8 mouse cellular contexts compared by ENCODE assay signal in the genomic region with DNA sequence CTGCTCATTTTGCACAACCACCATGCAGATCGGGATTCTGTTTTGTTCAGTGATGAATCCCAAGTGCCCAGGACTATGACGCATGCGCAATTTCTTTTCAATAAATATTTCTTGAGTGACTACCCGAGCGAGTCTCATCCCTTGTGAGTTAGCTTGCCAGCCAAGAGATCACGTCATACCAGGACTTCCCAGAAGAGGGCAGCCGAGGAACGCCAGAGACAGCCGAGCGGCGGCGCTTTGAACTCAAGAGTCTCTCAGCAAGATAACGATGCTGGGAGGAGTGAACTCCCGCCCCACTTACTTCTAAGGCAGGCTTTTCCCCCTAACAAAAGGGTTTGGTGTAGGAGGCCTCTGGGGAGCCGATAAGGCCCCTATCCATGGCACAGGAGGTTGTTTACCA. TPM values are rescaled to one million over a fixed set of nuclear protein-coding genes. Genes with fewer than 3 reads are reported as not detected.
DNase-seq lines count a peak whose midpoint lies in the region; ATAC-seq lines count a peak whose summit lies in the region.

No protein-coding gene starts in this region.

- H3K4me1 ChIP-seq in midbrain, embryonic 15.5 days, result no peaks in the 10 kb centered on the region; the same call in 1 of the 2 replicates

- H3K9me3 ChIP-seq in midbrain, embryonic 15.5 days, result no peaks in the 10 kb centered on the region

- no peak overlapping the region for H3K9ac ChIP-seq in midbrain, embryonic 15.5 days

- H3K27me3 ChIP-seq in midbrain, embryonic 15.5 days (replicated peaks), result no peaks in the 10 kb centered on the region

- no peak overlapping the region for H3K27ac ChIP-seq in midbrain, embryonic 15.5 days

- no peaks in the 10 kb centered on the region for H3K36me3 ChIP-seq in midbrain, embryonic 15.5 days (replicated peaks)

- 0 out of 2 replicates have a peak overlapping the region, but pooled peaks have one; percentile 9 for H3K4me3 ChIP-seq in midbrain, embryonic 15.5 days

- peak overlapping the region; percentile 23 for H3K4me2 ChIP-seq in midbrain, embryonic 15.5 days

- peak; percentile 95 for DNase-seq in 3T3-L1 (ENCODE audit: low read depth, low spot score)
- DNase-seq in adrenal gland, postnatal 10 days, result peak; percentile 92
- DNase-seq in embryo, embryonic 9.5 days (ENCODE audit: extremely low spot score), result peak; percentile 92
- DNase-seq in gastrocnemius, postnatal 36 days, result peak; percentile 84
- peak; percentile 76 for DNase-seq in kidney, adult 11 months
- peak; percentile 87 to 88 for DNase-seq in left cerebral cortex, postnatal 36 days (ENCODE audit: low spot score in 2 of 2)
- peak; percentile 55 to 86 for DNase-seq in spleen, adult 18-20 months

- intact Hi-C loops in gastrocnemius, postnatal 36 days (cut with DNase I), result loop anchor here (5.0 kb wide), 1 partner anchor 894 kb away; no protein-coding TSS in a partner anchor
- intact Hi-C loops in left cerebral cortex, postnatal 36 days (cut with DNase I), result loop anchor here (2.0 to 10.0 kb wide), 2 partner anchors 727 to 897 kb away; no protein-coding TSS in a partner anchor

- 1% methylated on average over 15 of the region's 15 CpGs for WGBS in midbrain, embryonic 15.5 days

- peak; percentile 82 for ATAC-seq in midbrain, embryonic 15.5 days (replicated peaks)

RNA-seq across cellular contexts. Expression of gene Emx2, which starts 40.1 kb away (rescaled TPM):
- total RNA-seq in adrenal gland, postnatal 10 days (2021), result under 1 TPM in 1 of 2 experiments, not detected in 1; 0.27 TPM
- under 1 TPM; 0.10 to 0.56 TPM for total RNA-seq in gastrocnemius, postnatal 36 days (2021)
- 10 to 100 TPM; 12.5 to 21.3 TPM for total RNA-seq in left cerebral cortex, postnatal 36 days (2021)
- polyA plus RNA-seq in midbrain, embryonic 15.5 days (2015; fragmentation: Nextera tagmentation; extraction: Ambion mirVana), result 15.5 and 18.2 TPM in 2 replicates

Comparison
In these comparisons a context has a peak if more than half of its experiments do, and no peak if none do; other contexts are left out.
1. RNA of gene Emx2, which starts 40.1 kb away (total RNA-seq): 12.5 to 21.3 TPM in left cerebral cortex, postnatal 36 days; 0.10 to 0.56 TPM in gastrocnemius, postnatal 36 days and 0.27 TPM in adrenal gland, postnatal 10 days; every median in the first group is over 4 times any median in the second.
2. Peak in every context shown above with its lines, with median percentiles within 50 percentile points of each other: DNase-seq.